Mouse (Mus musculus) C2C12 (cell line): ENCODE measurements at regions not wholly inside any gene's neighbourhood (a gene's known extent, or its start where the extent isn't known, plus 50 kb on each side); places are given as distances from the start of the nearest gene placed in this dataset.

Experiments
- CEBPB ChIP-seq: IDR thresholded peaks from one replicate; pipeline ENCODE4 v1.6.1; 2011; ENCODE audit warnings: low read depth, mild to moderate bottlenecking, control low read depth, moderate library complexity
- CTCF ChIP-seq: IDR thresholded peaks from one replicate; pipeline ENCODE4 v1.5.1; 2011; ENCODE audit not compliant: control insufficient read depth, insufficient read depth, insufficient read length
- FOSL1 ChIP-seq: IDR thresholded peaks from one replicate; pipeline ENCODE4 v1.8.0; 2011; ENCODE audit warnings: mild to moderate bottlenecking, low read length; ENCODE audit not compliant: poor library complexity, insufficient read depth, severe bottlenecking
- MAX ChIP-seq: IDR thresholded peaks from one replicate; pipeline ENCODE4 v1.6.1; 2011; ENCODE audit warnings: mild to moderate bottlenecking, control low read depth
- MYOD1 ChIP-seq: IDR thresholded peaks from one replicate; pipeline ENCODE4 v1.6.1; 2011; ENCODE audit warnings: low read depth; ENCODE audit not compliant: control insufficient read depth, insufficient read length
- MYOG ChIP-seq: IDR thresholded peaks from one replicate; pipeline ENCODE4 v1.6.1; 2011; ENCODE audit not compliant: control insufficient read depth, insufficient read length; ENCODE audit errors: extremely low read depth
- USF1 ChIP-seq: IDR thresholded peaks from one replicate; pipeline ENCODE4 v1.6.1; 2011; ENCODE audit warnings: low read depth, mild to moderate bottlenecking, control low read depth, moderate library complexity

- TF ChIP-seq CTCF: no peak
- no peak for TF ChIP-seq MAX
- no peak for TF ChIP-seq CEBPB
- no peak for TF ChIP-seq USF1
- no peak for TF ChIP-seq MYOG
- no peak for TF ChIP-seq MYOD1
- no peak for TF ChIP-seq FOSL1
These were observed 258.4 kb downstream of the Bcor start for GRCm38 (mm10) chrX:11901791-11902190.
